Mouse (Mus musculus) limb, embryonic 13.5 days (tissue): ENCODE data around the gene Gm45062. TPM values are rescaled to one million over a fixed set of nuclear protein-coding genes. Genes with fewer than 3 reads are reported as not detected.

Experiments
- ATAC-seq: fragments of 200-750 bp; cut with Nextera tagmentation; 2 replicates; pipeline ENCODE4 v1.8.0; 2017; ENCODE audit warnings: low read depth, moderate number of reproducible peaks, moderate TSS enrichment; ENCODE audit not compliant: low FRiP score
- H3K27ac ChIP-seq: fragments of 300-500 bp; sonication (generic); 2 replicates; pipeline ENCODE4 v1.5.1; 2015; ENCODE audit warnings: inconsistent platforms, mild to moderate bottlenecking, moderate library complexity
- H3K27me3 ChIP-seq: fragments of 300-500 bp; sonication (generic); 2 replicates; pipeline ENCODE4 v1.6.1; 2015; ENCODE audit warnings: mild to moderate bottlenecking, inconsistent platforms
- H3K36me3 ChIP-seq: fragments of 300-500 bp; sonication (generic); 2 replicates; pipeline ENCODE4 v1.6.1; 2015; ENCODE audit warnings: inconsistent platforms, mild to moderate bottlenecking, moderate library complexity
- H3K4me1 ChIP-seq: fragments of 300-500 bp; sonication (generic); 2 replicates; pipeline ENCODE4 v1.6.1; 2015; ENCODE audit warnings: inconsistent platforms
- H3K4me2 ChIP-seq: fragments of 300-500 bp; sonication (generic); replicated peaks from 2 replicates; pipeline ENCODE4 v1.6.1; 2015; ENCODE audit warnings: inconsistent platforms, mild to moderate bottlenecking, moderate library complexity
- H3K4me3 ChIP-seq: fragments of 300-500 bp; sonication (generic); 2 replicates; pipeline ENCODE4 v1.5.1; 2015; ENCODE audit warnings: moderate library complexity, mild to moderate bottlenecking, inconsistent platforms
- H3K9ac ChIP-seq: fragments of 300-500 bp; sonication (generic); 2 replicates; pipeline ENCODE4 v1.6.1; 2015; ENCODE audit warnings: mild to moderate bottlenecking, inconsistent platforms
- H3K9me3 ChIP-seq: fragments of 300-500 bp; sonication (generic); 2 replicates; pipeline ENCODE4 v1.6.1; 2016; ENCODE audit warnings: inconsistent platforms
- WGBS: fragments of 180-500 bp; shearing (Covaris S2); methylation state at CpG from one replicate; pipeline ENCODE4 v1.1.7; 2015; 5-methylcytosine and 5-hydroxymethylcytosine counted together
- polyA plus RNA-seq: library from polyadenylated mRNA; unstranded; fragments of >200 nt; fragmentation: Nextera tagmentation; extraction: Ambion mirVana; gene quantifications from 2 replicates; pipeline ENCODE4 v1.2.1, GENCODE M21; 2015

Gm45062 gene
- 14.8 and 15.5 TPM in 2 replicates for polyA plus RNA-seq

GRCm38 (mm10) chr6:8259004-8259666, at the start of gene Gm45062, which contains the start of the genes Rpa3 and Umad1:
TSS of gene Gm45062 (plus strand) at chr6:8259450.
TSS of gene Rpa3 (minus strand) at chr6:8259173.
TSS of gene Umad1 (plus strand) at chr6:8259288.
- ATAC-seq = peak; percentile 100
- peak within 1 kb of the TSS; percentile 79 for H3K27ac ChIP-seq
- WGBS = under 1% methylated on average over 64 of the region's 64 CpGs

GRCm38 (mm10) chr6:8209866-8210186, 49.4 kb upstream of the Gm45062 start:
- Histone ChIP-seq H3K4me1 (peaks cover 9% of the 10 kb centered on the region), H3K9ac (peak overlapping the region; percentile 89), H3K4me2 (peak overlapping the region; percentile 64), H3K4me3 (peak overlapping the region; percentile 78), H3K36me3 (peaks cover 12% of the 10 kb centered on the region), H3K27me3 (no peaks in the 10 kb centered on the region), H3K27ac (peak overlapping the region; percentile 91; the same call in 1 of the 2 replicates), H3K9me3 (no peaks in the 10 kb centered on the region)
- 0 out of 2 replicates have a peak, but pooled peaks have one; percentile 0 for ATAC-seq
- 11% methylated on average over 10 of the region's 10 CpGs for WGBS

More at GRCm38 (mm10) chr6:8259004-8259666, at the start of gene Gm45062, which contains the start of the genes Rpa3 and Umad1:
- peak within 1 kb of the TSS; percentile 81 for H3K9ac ChIP-seq
- no peaks in the 10 kb centered on the region for H3K9me3 ChIP-seq
- H3K36me3 ChIP-seq = peaks cover 9% of the 10 kb centered on the region; the same call in 1 of the 2 replicates
- peak within 1 kb of the TSS; percentile 80 for H3K4me3 ChIP-seq
- H3K27me3 ChIP-seq = no peaks in the 10 kb centered on the region
- peak within 1 kb of the TSS; percentile 90 for H3K4me2 ChIP-seq
- peaks cover 16% of the 10 kb centered on the region; the same call in 1 of the 2 replicates for H3K4me1 ChIP-seq

GRCm38 (mm10) chr6:8210661-8211060, 48.6 kb upstream of the Gm45062 start:
- 89% methylated on average over 3 of the region's 3 CpGs for WGBS

GRCm38 (mm10) chr6:8227035-8227434, 32.2 kb upstream of the Gm45062 start:
- no peaks in the 10 kb centered on the region for H3K27me3 ChIP-seq
- peaks cover 52% of the 10 kb centered on the region for H3K36me3 ChIP-seq
- ATAC-seq = no peak
- H3K9ac ChIP-seq = no peak overlapping the region
- no peak overlapping the region for H3K4me2 ChIP-seq
- 90% methylated on average over 3 of the region's 3 CpGs for WGBS
- no peak overlapping the region for H3K27ac ChIP-seq
- no peaks in the 10 kb centered on the region for H3K9me3 ChIP-seq
- no peaks in the 10 kb centered on the region for H3K4me1 ChIP-seq
- H3K4me3 ChIP-seq = no peak overlapping the region

More at GRCm38 (mm10) chr6:8210661-8211060, 48.6 kb upstream of the Gm45062 start:
- Histone ChIP-seq H3K4me3 (peak overlapping the region; percentile 78), H3K4me2 (peak overlapping the region; percentile 64), H3K27me3 (no peaks in the 10 kb centered on the region), H3K9ac (no peak overlapping the region), H3K27ac (no peak overlapping the region), H3K36me3 (peaks cover 20% of the 10 kb centered on the region), H3K9me3 (no peaks in the 10 kb centered on the region), H3K4me1 (peaks cover 9% of the 10 kb centered on the region)
- ATAC-seq = no peak

GRCm38 (mm10) chr6:8228596-8228995, 30.7 kb upstream of the Gm45062 start:
- no peaks in the 10 kb centered on the region for H3K4me1 ChIP-seq
- no peak overlapping the region for H3K4me3 ChIP-seq
- no peaks in the 10 kb centered on the region for H3K27me3 ChIP-seq
- no peak for ATAC-seq
- H3K36me3 ChIP-seq = peaks cover 58% of the 10 kb centered on the region
- no peaks in the 10 kb centered on the region for H3K9me3 ChIP-seq
- no peak overlapping the region for H3K9ac ChIP-seq
- 94% methylated on average over 3 of the region's 3 CpGs for WGBS
- no peak overlapping the region for H3K27ac ChIP-seq
- H3K4me2 ChIP-seq = no peak overlapping the region

GRCm38 (mm10) chr6:8258316-8258715, 934 bp upstream of the Gm45062 start:
- Histone ChIP-seq H3K27ac (no peak overlapping the region), H3K4me1 (peaks cover 16% of the 10 kb centered on the region; the same call in 1 of the 2 replicates), H3K9me3 (no peaks in the 10 kb centered on the region), H3K27me3 (no peaks in the 10 kb centered on the region), H3K4me3 (peak overlapping the region; percentile 80), H3K4me2 (peak overlapping the region; percentile 78), H3K9ac (peak overlapping the region; percentile 81), H3K36me3 (peaks cover 10% of the 10 kb centered on the region; the same call in 1 of the 2 replicates)
- no peak for ATAC-seq
- WGBS = 10% methylated on average over 6 of the region's 6 CpGs

GRCm38 (mm10) chr6:8259667-8260044, 406 bp downstream of the Gm45062 start:
- Histone ChIP-seq H3K9ac (peak overlapping the region; percentile 72), H3K27ac (peak overlapping the region; percentile 44; the same call in 1 of the 2 replicates)
- no peak for ATAC-seq

GRCm38 (mm10) chr6:8271047-8271446, 11.8 kb downstream of the Gm45062 start:
- no peak overlapping the region for H3K4me2 ChIP-seq
- peaks cover 6% of the 10 kb centered on the region; the same call in 1 of the 2 replicates for H3K36me3 ChIP-seq
- H3K27me3 ChIP-seq = no peaks in the 10 kb centered on the region
- H3K9me3 ChIP-seq = no peaks in the 10 kb centered on the region
- H3K9ac ChIP-seq = no peak overlapping the region
- ATAC-seq = no peak
- 87% methylated on average over 3 of the region's 3 CpGs for WGBS
- no peak overlapping the region for H3K4me3 ChIP-seq
- H3K4me1 ChIP-seq = 0 out of 2 replicates have a peak, but pooled peaks cover 2% of the 10 kb centered on the region
- no peak overlapping the region for H3K27ac ChIP-seq

More at GRCm38 (mm10) chr6:8259667-8260044, 406 bp downstream of the Gm45062 start:
- H3K4me3 ChIP-seq = peak overlapping the region; percentile 80
- peaks cover 4% of the 10 kb centered on the region; the same call in 1 of the 2 replicates for H3K36me3 ChIP-seq
- H3K9me3 ChIP-seq = no peaks in the 10 kb centered on the region
- peaks cover 16% of the 10 kb centered on the region; the same call in 1 of the 2 replicates for H3K4me1 ChIP-seq
- H3K27me3 ChIP-seq = no peaks in the 10 kb centered on the region
- H3K4me2 ChIP-seq = peak overlapping the region; percentile 90
- 0% methylated on average over 8 of the region's 8 CpGs for WGBS

- 0 out of 2 replicates have a peak, but pooled peaks cover 2% of the 10 kb centered on the region for H3K4me1 ChIP-seq
- no peak overlapping the region for H3K27ac ChIP-seq
- H3K9me3 ChIP-seq = no peaks in the 10 kb centered on the region
- H3K27me3 ChIP-seq = no peaks in the 10 kb centered on the region
- no peak for ATAC-seq
- H3K4me2 ChIP-seq = no peak overlapping the region
- no peak overlapping the region for H3K9ac ChIP-seq
- WGBS = 38% methylated on average over 6 of the region's 6 CpGs
- H3K36me3 ChIP-seq = peaks cover 9% of the 10 kb centered on the region; the same call in 1 of the 2 replicates
- H3K4me3 ChIP-seq = no peak overlapping the region
Measured at GRCm38 (mm10) chr6:8274387-8275054, 15.3 kb downstream of the Gm45062 start.

- H3K27me3 ChIP-seq = no peaks in the 10 kb centered on the region
- 5% methylated on average over 1 of the region's 1 CpGs for WGBS
- no peak overlapping the region for H3K4me2 ChIP-seq
- no peak overlapping the region for H3K27ac ChIP-seq
- H3K9me3 ChIP-seq = no peaks in the 10 kb centered on the region
- H3K36me3 ChIP-seq = peaks cover 9% of the 10 kb centered on the region; the same call in 1 of the 2 replicates
- H3K4me3 ChIP-seq = no peak overlapping the region
- H3K4me1 ChIP-seq = 0 out of 2 replicates have a peak, but pooled peaks cover 2% of the 10 kb centered on the region
- no peak overlapping the region for H3K9ac ChIP-seq
- ATAC-seq = no peak
Measured at GRCm38 (mm10) chr6:8275098-8275497, 15.8 kb downstream of the Gm45062 start.

GRCm38 (mm10) chr6:8276431-8276830, 17.2 kb downstream of the Gm45062 start:
- ATAC-seq = no peak
- no peak overlapping the region for H3K4me3 ChIP-seq
- no peaks in the 10 kb centered on the region for H3K27me3 ChIP-seq
- H3K4me1 ChIP-seq = 0 out of 2 replicates have a peak, but pooled peaks cover 2% of the 10 kb centered on the region
- no peaks in the 10 kb centered on the region for H3K9me3 ChIP-seq
- no peak overlapping the region for H3K27ac ChIP-seq
- 75% methylated on average over 4 of the region's 4 CpGs for WGBS
- peaks cover 9% of the 10 kb centered on the region; the same call in 1 of the 2 replicates for H3K36me3 ChIP-seq
- no peak overlapping the region for H3K4me2 ChIP-seq
- no peak overlapping the region for H3K9ac ChIP-seq
